Mouse (Mus musculus) erythroid progenitor cell, adult 5-6 weeks (primary cell): Measurements from ENCODE around the gene Lrmda. TPM values are rescaled to one million over a fixed set of nuclear protein-coding genes. Genes with fewer than 3 reads are reported as not detected.

Experiments
- total RNA-seq, 2 experiments: library from RNA; stranded (forward) in 1 of 2; stranded (reverse) in 1 of 2; fragments of 150-400 nt in 1 of 2; fragments of 186-747, 209-891 nt in 1 of 2; gene quantifications; 2 replicates each; pipeline versions ENCODE4 v1.2.3 to v1.2.4; 2015 to 2017; ENCODE audit warnings: low replicate concordance in 2 of 2

Lrmda gene
- total RNA-seq, 2 experiments from 2014 or later, result 12.2 TPM; not detected in 1

Other genes with a start within 250 kb of the Lrmda start
- 122 and 138 TPM in 2 replicates for gene Vdac2, start 194.5 kb upstream of the Lrmda start, total RNA-seq (2015; ENCODE audit: low replicate concordance)
- gene Vdac2, start 194.5 kb upstream of the Lrmda start, total RNA-seq (2017; ENCODE audit: low replicate concordance), result 83.9 and 105 TPM in 2 replicates
- gene Comtd1, start 170.7 kb upstream of the Lrmda start, total RNA-seq (2015; ENCODE audit: low replicate concordance), result 1.4 and 10.9 TPM in 2 replicates
- gene Comtd1, start 170.7 kb upstream of the Lrmda start, total RNA-seq (2017; ENCODE audit: low replicate concordance), result 10.0 and 12.7 TPM in 2 replicates
- not detected in 2 replicates for gene Zfp503, start 30.1 kb upstream of the Lrmda start, total RNA-seq (2015; ENCODE audit: low replicate concordance)
- not detected in 2 replicates for gene Zfp503, start 30.1 kb upstream of the Lrmda start, total RNA-seq (2017; ENCODE audit: low replicate concordance)